Mouse (Mus musculus) lung, postnatal 0 days (tissue): ENCODE results near the gene Rrp9. TPM values are rescaled to one million over a fixed set of nuclear protein-coding genes. Genes with fewer than 3 reads are reported as not detected.

ENCODE experiments used
- ATAC-seq: fragments of 200-750 bp; cut with Nextera tagmentation; 2 replicates; pipeline ENCODE4 v1.8.0; 2017; ENCODE audit warnings: moderate library complexity
- DNase-seq: peaks from one replicate; pipeline ENCODE4 v3.0.0-alpha.2; 2016; ENCODE audit warnings: low spot score
- H3K27ac ChIP-seq: fragments of 300-500 bp; sonication (generic); 2 replicates; pipeline ENCODE4 v1.5.1; 2014; ENCODE audit warnings: antibody characterized with exemption, mild to moderate bottlenecking, low read length, mixed read lengths
- H3K27me3 ChIP-seq: fragments of 300-500 bp; sonication (generic); replicated peaks from 2 replicates; pipeline ENCODE4 v1.6.1; 2014; ENCODE audit warnings: low read length, mixed read lengths; ENCODE audit not compliant: insufficient read depth
- H3K36me3 ChIP-seq: fragments of 300-500 bp; sonication (generic); 2 replicates; pipeline ENCODE4 v1.6.1; 2014; ENCODE audit warnings: low read length, mixed read lengths; ENCODE audit not compliant: insufficient read depth
- H3K4me1 ChIP-seq: fragments of 300-500 bp; sonication (generic); 2 replicates; pipeline ENCODE4 v1.6.1; 2014; ENCODE audit warnings: antibody characterized with exemption, low read depth, low read length, mixed read lengths; ENCODE audit not compliant: insufficient read depth
- H3K4me2 ChIP-seq: fragments of 300-500 bp; sonication (generic); replicated peaks from 2 replicates; pipeline ENCODE4 v1.6.1; 2014; ENCODE audit warnings: low read depth, mild to moderate bottlenecking, low read length, moderate library complexity, mixed read lengths
- H3K4me3 ChIP-seq: fragments of 300-500 bp; sonication (generic); 2 replicates; pipeline ENCODE4 v1.5.1; 2014; ENCODE audit warnings: low read depth, low read length
- H3K9ac ChIP-seq: fragments of 300-500 bp; sonication (generic); replicated peaks from 2 replicates; pipeline ENCODE4 v1.6.1; 2014; ENCODE audit warnings: low read depth, mild to moderate bottlenecking
- H3K9me3 ChIP-seq: fragments of 300-500 bp; sonication (generic); 2 replicates; pipeline ENCODE4 v1.6.1; 2016; ENCODE audit warnings: low read length, mixed read lengths
- CTCF ChIP-seq: IDR thresholded peaks from 2 replicates; pipeline ENCODE4 v1.5.1; 2016; ENCODE audit warnings: antibody characterized with exemption, mild to moderate bottlenecking
- EP300 ChIP-seq: IDR thresholded peaks from 2 replicates; pipeline ENCODE4 v1.6.1; 2016; ENCODE audit warnings: antibody characterized with exemption, mild to moderate bottlenecking, control low read depth
- WGBS: fragments of 180-500 bp; shearing (Covaris S2); extraction: QIAGEN DNeasy Blood & Tissue Kit; methylation state at CpG from one replicate; pipeline ENCODE4 v1.1.7; 2014; 5-methylcytosine and 5-hydroxymethylcytosine counted together
- polyA plus RNA-seq: library from polyadenylated mRNA; unstranded; fragments of >200 nt; fragmentation: Nextera tagmentation; extraction: Ambion mirVana; gene quantifications from 2 replicates; pipeline ENCODE4 v1.2.1, GENCODE M21; 2015

Rrp9 gene
- polyA plus RNA-seq, 1 experiment from 2014 or later = 19.4 TPM

GRCm38 (mm10) chr9:106499667-106500066 is 23.9 kb downstream of the Rrp9 start, which contains the start of gene Iqcf1:
Iqcf1 (plus strand) TSS chr9:106499967.
- WGBS = 90% methylated on average over 6 of the region's 6 CpGs
- no peak within 1 kb of the TSS for H3K4me2 ChIP-seq

GRCm38 (mm10) chr9:106501846-106502245 is 26.1 kb downstream of the Rrp9 start:
- Histone ChIP-seq H3K4me3 (no peak overlapping the region), H3K4me2 (no peak overlapping the region), H3K27ac (no peak overlapping the region), H3K36me3 (no peaks in the 10 kb centered on the region), H3K27me3 (no peaks in the 10 kb centered on the region), H3K9ac (no peak overlapping the region), H3K9me3 (no peaks in the 10 kb centered on the region), H3K4me1 (no peaks in the 10 kb centered on the region)
- DNase-seq (no peak), ATAC-seq (no peak)
- 86% methylated on average over 22 of the region's 22 CpGs for WGBS
- TF ChIP-seq CTCF = no peak
- TF ChIP-seq EP300 = no peak

More at GRCm38 (mm10) chr9:106499667-106500066, 23.9 kb downstream of the Rrp9 start, which contains the start of gene Iqcf1:
- Histone ChIP-seq H3K36me3 (no peaks in the 10 kb centered on the region), H3K9me3 (no peaks in the 10 kb centered on the region), H3K4me3 (no peak within 1 kb of the TSS), H3K4me1 (no peaks in the 10 kb centered on the region), H3K9ac (no peak within 1 kb of the TSS), H3K27me3 (no peaks in the 10 kb centered on the region), H3K27ac (no peak within 1 kb of the TSS)
- ATAC-seq (no peak), DNase-seq (no peak)
- TF ChIP-seq EP300 = no peak
- TF ChIP-seq CTCF = no peak

GRCm38 (mm10) chr9:106504246-106504645 is 28.5 kb downstream of the Rrp9 start:
- Histone ChIP-seq H3K4me2 (no peak overlapping the region), H3K9me3 (no peaks in the 10 kb centered on the region), H3K9ac (no peak overlapping the region), H3K4me1 (no peaks in the 10 kb centered on the region), H3K4me3 (no peak overlapping the region), H3K27ac (no peak overlapping the region), H3K36me3 (no peaks in the 10 kb centered on the region), H3K27me3 (no peaks in the 10 kb centered on the region)
- ATAC-seq = no peak
- no peak for DNase-seq
- 72% methylated on average over 6 of the region's 6 CpGs for WGBS
- no peak for TF ChIP-seq EP300
- TF ChIP-seq CTCF = no peak

- Histone ChIP-seq H3K4me3 (no peak overlapping the region), H3K27me3 (no peaks in the 10 kb centered on the region), H3K4me2 (no peak overlapping the region), H3K9me3 (no peaks in the 10 kb centered on the region), H3K9ac (no peak overlapping the region), H3K27ac (no peak overlapping the region), H3K4me1 (no peaks in the 10 kb centered on the region), H3K36me3 (no peaks in the 10 kb centered on the region)
- no peak for DNase-seq
- TF ChIP-seq CTCF (no peak), EP300 (no peak)
- ATAC-seq = no peak
- WGBS = 86% methylated on average over 10 of the region's 10 CpGs
These were observed 33.6 kb downstream of the Rrp9 start for GRCm38 (mm10) chr9:106509356-106509755.

GRCm38 (mm10) chr9:106512729-106513450 is 37.1 kb downstream of the Rrp9 start:
- Histone ChIP-seq H3K27ac (no peak overlapping the region), H3K4me1 (no peaks in the 10 kb centered on the region), H3K9ac (no peak overlapping the region), H3K27me3 (no peaks in the 10 kb centered on the region), H3K36me3 (no peaks in the 10 kb centered on the region), H3K9me3 (no peaks in the 10 kb centered on the region), H3K4me2 (no peak overlapping the region), H3K4me3 (no peak overlapping the region)
- ATAC-seq = peak; percentile 80
- peak; percentile 69 for DNase-seq
- peak; percentile 13; the same call in 1 of the 2 replicates for TF ChIP-seq EP300
- no peak for TF ChIP-seq CTCF
- WGBS = 31% methylated on average over 13 of the region's 13 CpGs

- DNase-seq (no peak), ATAC-seq (no peak)
- H3K36me3 ChIP-seq = no peaks in the 10 kb centered on the region
- H3K9ac ChIP-seq = no peak overlapping the region
- no peaks in the 10 kb centered on the region for H3K9me3 ChIP-seq
- no peak overlapping the region for H3K4me3 ChIP-seq
- WGBS = 73% methylated on average over 6 of the region's 6 CpGs
- no peaks in the 10 kb centered on the region for H3K27me3 ChIP-seq
- no peak overlapping the region for H3K27ac ChIP-seq
- TF ChIP-seq EP300 (no peak), CTCF (no peak)
- no peaks in the 10 kb centered on the region for H3K4me1 ChIP-seq
- no peak overlapping the region for H3K4me2 ChIP-seq
These were observed 37.8 kb downstream of the Rrp9 start for GRCm38 (mm10) chr9:106513566-106513965.
